Mouse (Mus musculus) cerebellum, adult 2 months (tissue): ENCODE measurements around the gene Spsb4. TPM values are rescaled to one million over a fixed set of nuclear protein-coding genes. Genes with fewer than 3 reads are reported as not detected.

Experiments
- DNase-seq, 2 experiments: peaks; one replicate each; pipeline ENCODE4 v3.0.0; 2021
- H3K27ac ChIP-seq: fragments of 200-500 bp; 2 replicates; pipeline ENCODE4 v1.5.1; 2012; ENCODE audit warnings: low read length, control low read depth, inconsistent platforms; ENCODE audit not compliant: insufficient read depth
- H3K27me3 ChIP-seq: fragments of 200-500 bp; 2 replicates; pipeline ENCODE4 v1.6.1; 2012; ENCODE audit warnings: inconsistent platforms, mild to moderate bottlenecking, low read length, moderate library complexity; ENCODE audit not compliant: control insufficient read depth, insufficient read depth
- H3K4me1 ChIP-seq: fragments of 200-500 bp; 2 replicates; pipeline ENCODE4 v1.6.1; 2011; ENCODE audit warnings: low read length; ENCODE audit not compliant: control insufficient read depth, insufficient read depth
- H3K4me3 ChIP-seq: fragments of 200-500 bp; replicated peaks from 2 replicates; pipeline ENCODE3; 2011; ENCODE audit warnings: mild to moderate bottlenecking, low read depth, low read length, control low read depth; ENCODE audit not compliant: insufficient read depth
- CTCF ChIP-seq: fragments of 200-500 bp; IDR thresholded peaks from 2 replicates; pipeline ENCODE4 v1.5.1; 2011; ENCODE audit warnings: low read depth, mild to moderate bottlenecking, control low read depth, low read length, moderate library complexity, borderline replicate concordance; ENCODE audit not compliant: insufficient read depth
- POLR2A ChIP-seq: fragments of 200-500 bp; IDR thresholded peaks from 2 replicates; pipeline ENCODE4 v1.6.1; 2011; ENCODE audit warnings: low read length, control low read depth, borderline replicate concordance; ENCODE audit not compliant: insufficient read depth
- whole genome bisulfite sequencing: fragments of 180-500 bp; shearing (Covaris S2); methylation state at CpG from one replicate; pipeline ENCODE4 v1.1.7; 2018; 5-methylcytosine and 5-hydroxymethylcytosine counted together
- polyA plus RNA-seq: library from polyadenylated mRNA; depleted of rRNA; stranded (reverse); fragments of >200 nt; gene quantifications from 2 replicates; pipeline ENCODE4 v1.2.3, GENCODE M21; 2012

Gene Spsb4
- polyA plus RNA-seq, 1 experiment, result 13.9 TPM

- Histone ChIP-seq H3K27ac (no peak overlapping the region), H3K4me1 (peaks cover 3% of the 10 kb centered on the region; the same call in 1 of the 2 replicates), H3K4me3 (no peak overlapping the region), H3K27me3 (no peaks in the 10 kb centered on the region)
- DNase-seq, result no peak
- 88% methylated on average over 4 of the region's 4 CpGs for WGBS
- TF ChIP-seq POLR2A (no peak), CTCF (no peak)
These were observed 4.3 kb upstream of the Spsb4 start for GRCm38 (mm10) chr9:97022948-97023347.

GRCm38 (mm10) chr9:97022371-97022770, 3.7 kb upstream of the Spsb4 start:
- no peak overlapping the region for H3K27ac ChIP-seq
- DNase-seq, result no peak
- peaks cover 3% of the 10 kb centered on the region; the same call in 1 of the 2 replicates for H3K4me1 ChIP-seq
- H3K4me3 ChIP-seq, result no peak overlapping the region
- WGBS, result 87% methylated on average over 5 of the region's 5 CpGs
- H3K27me3 ChIP-seq, result no peaks in the 10 kb centered on the region
- TF ChIP-seq POLR2A (no peak), CTCF (no peak)

GRCm38 (mm10) chr9:97020152-97020551, 1.5 kb upstream of the Spsb4 start:
- peaks cover 3% of the 10 kb centered on the region; the same call in 1 of the 2 replicates for H3K4me1 ChIP-seq
- 58% methylated on average over 8 of the region's 8 CpGs for WGBS
- no peak for DNase-seq
- H3K27ac ChIP-seq, result no peak overlapping the region
- no peak for TF ChIP-seq POLR2A
- TF ChIP-seq CTCF, result no peak
- H3K4me3 ChIP-seq, result no peak overlapping the region
- H3K27me3 ChIP-seq, result peaks cover 2% of the 10 kb centered on the region; the same call in 1 of the 2 replicates

- DNase-seq, result no peak
- Histone ChIP-seq H3K27me3 (peaks cover 2% of the 10 kb centered on the region; the same call in 1 of the 2 replicates), H3K4me1 (peaks cover 3% of the 10 kb centered on the region; the same call in 1 of the 2 replicates), H3K27ac (no peak overlapping the region), H3K4me3 (no peak overlapping the region)
- 9% methylated on average over 2 of the region's 2 CpGs for WGBS
- TF ChIP-seq CTCF (no peak), POLR2A (no peak)
These were observed 1.0 kb upstream of the Spsb4 start for GRCm38 (mm10) chr9:97019686-97020085.

GRCm38 (mm10) chr9:97019231-97019630, 588 bp upstream of the Spsb4 start:
- peak; percentile 20 to 29 for DNase-seq
- H3K27ac ChIP-seq, result no peak overlapping the region
- H3K4me3 ChIP-seq, result peak overlapping the region; percentile 48
- no peak for TF ChIP-seq CTCF
- TF ChIP-seq POLR2A, result no peak
- H3K27me3 ChIP-seq, result peaks cover 2% of the 10 kb centered on the region; the same call in 1 of the 2 replicates
- H3K4me1 ChIP-seq, result peaks cover 3% of the 10 kb centered on the region; the same call in 1 of the 2 replicates
- under 1% methylated on average over 11 of the region's 11 CpGs for WGBS

GRCm38 (mm10) chr9:97017811-97018641, 617 bp downstream of the Spsb4 start:
- no peak for TF ChIP-seq POLR2A
- no peak for TF ChIP-seq CTCF
- peak overlapping the region; percentile 48 for H3K4me3 ChIP-seq
- peaks cover 2% of the 10 kb centered on the region; the same call in 1 of the 2 replicates for H3K27me3 ChIP-seq
- WGBS, result under 1% methylated on average over 61 of the region's 62 CpGs
- H3K27ac ChIP-seq, result no peak overlapping the region
- peaks cover 3% of the 10 kb centered on the region; the same call in 1 of the 2 replicates for H3K4me1 ChIP-seq
- DNase-seq, result peak; percentile 34 to 48

- DNase-seq, result peak; percentile 9 to 26
- WGBS, result 3% methylated on average over 34 of the region's 34 CpGs
- H3K27ac ChIP-seq, result no peak overlapping the region
- H3K4me3 ChIP-seq, result peak overlapping the region; percentile 48
- TF ChIP-seq POLR2A (no peak), CTCF (no peak)
- peaks cover 2% of the 10 kb centered on the region; the same call in 1 of the 2 replicates for H3K27me3 ChIP-seq
- H3K4me1 ChIP-seq, result peaks cover 3% of the 10 kb centered on the region; the same call in 1 of the 2 replicates
These were observed 1.4 kb downstream of the Spsb4 start for GRCm38 (mm10) chr9:97017121-97017810.
